Mouse (Mus musculus) testis, adult 2 months (tissue): Measurements from ENCODE around the gene 0610012G03Rik. TPM values are rescaled to one million over a fixed set of nuclear protein-coding genes. Genes with fewer than 3 reads are reported as not detected.

Experiments used
- H3K27ac ChIP-seq: fragments of 200-500 bp; 2 replicates; pipeline ENCODE4 v1.5.1; 2012; ENCODE audit warnings: low read depth, low read length; ENCODE audit not compliant: control insufficient read depth, insufficient read depth
- H3K27me3 ChIP-seq: fragments of 200-500 bp; 2 replicates; pipeline ENCODE4 v1.6.1; 2012; ENCODE audit warnings: mild to moderate bottlenecking, low read length, moderate library complexity; ENCODE audit not compliant: control insufficient read depth, insufficient read depth
- H3K36me3 ChIP-seq: fragments of 200-500 bp; 2 replicates; pipeline ENCODE4 v1.6.1; 2012; ENCODE audit warnings: mild to moderate bottlenecking, low read length; ENCODE audit not compliant: control insufficient read depth, insufficient read depth
- H3K4me1 ChIP-seq: fragments of 200-500 bp; 2 replicates; pipeline ENCODE4 v1.6.1; 2012; ENCODE audit warnings: low read length; ENCODE audit not compliant: control insufficient read depth, insufficient read depth
- H3K4me3 ChIP-seq: fragments of 200-500 bp; 2 replicates; pipeline ENCODE4 v1.5.1; 2012; ENCODE audit warnings: low read depth, mild to moderate bottlenecking, low read length, moderate library complexity, mixed read lengths; ENCODE audit not compliant: control insufficient read depth
- CTCF ChIP-seq: fragments of 200-500 bp; IDR thresholded peaks from 2 replicates; pipeline ENCODE4 v1.5.1; 2012; ENCODE audit warnings: low read depth, mild to moderate bottlenecking, inconsistent platforms, low read length, moderate library complexity; ENCODE audit not compliant: control insufficient read depth, insufficient read depth, insufficient replicate concordance
- POLR2A ChIP-seq: fragments of 200-500 bp; IDR thresholded peaks from 2 replicates; pipeline ENCODE4 v1.6.1; 2012; ENCODE audit warnings: low read depth, mild to moderate bottlenecking, inconsistent platforms, low read length, moderate library complexity; ENCODE audit not compliant: control insufficient read depth
- polyA plus RNA-seq: library from polyadenylated mRNA; depleted of rRNA; stranded (reverse); fragments of >200 nt; gene quantifications from 2 replicates; pipeline ENCODE4 v1.2.3, GENCODE M21; 2012

Gene 0610012G03Rik
- polyA plus RNA-seq, 1 experiment = 43.6 TPM

GRCm38 (mm10) chr16:31917776-31918175 lies 30.5 kb downstream of the 0610012G03Rik start:
- Histone ChIP-seq H3K4me3 (no peak overlapping the region), H3K4me1 (peaks cover 6% of the 10 kb centered on the region), H3K36me3 (no peaks in the 10 kb centered on the region), H3K27me3 (no peaks in the 10 kb centered on the region), H3K27ac (no peak overlapping the region)
- TF ChIP-seq CTCF (no peak), POLR2A (no peak)

- Histone ChIP-seq H3K4me3 (no peak overlapping the region), H3K27ac (no peak overlapping the region), H3K36me3 (no peaks in the 10 kb centered on the region), H3K4me1 (no peaks in the 10 kb centered on the region; the same call in 1 of the 2 replicates), H3K27me3 (no peaks in the 10 kb centered on the region)
- TF ChIP-seq CTCF = no peak
- no peak for TF ChIP-seq POLR2A
Observed at GRCm38 (mm10) chr16:31910281-31910847, 37.9 kb downstream of the 0610012G03Rik start.

GRCm38 (mm10) chr16:31908959-31909358 lies 39.3 kb downstream of the 0610012G03Rik start:
- no peak overlapping the region for H3K27ac ChIP-seq
- no peak overlapping the region; the same call in 1 of the 2 replicates for H3K4me3 ChIP-seq
- no peaks in the 10 kb centered on the region for H3K27me3 ChIP-seq
- no peaks in the 10 kb centered on the region; the same call in 1 of the 2 replicates for H3K4me1 ChIP-seq
- no peak for TF ChIP-seq POLR2A
- no peak for TF ChIP-seq CTCF
- H3K36me3 ChIP-seq = no peaks in the 10 kb centered on the region

- Histone ChIP-seq H3K4me1 (no peaks in the 10 kb centered on the region; the same call in 1 of the 2 replicates), H3K27me3 (no peaks in the 10 kb centered on the region), H3K36me3 (no peaks in the 10 kb centered on the region), H3K4me3 (no peak overlapping the region), H3K27ac (no peak overlapping the region)
- no peak for TF ChIP-seq POLR2A
- no peak for TF ChIP-seq CTCF
Observed at GRCm38 (mm10) chr16:31906896-31907295, 41.4 kb downstream of the 0610012G03Rik start.

GRCm38 (mm10) chr16:31905891-31906825 lies 42.1 kb downstream of the 0610012G03Rik start:
- Histone ChIP-seq H3K4me1 (no peaks in the 10 kb centered on the region; the same call in 1 of the 2 replicates), H3K27ac (no peak overlapping the region), H3K36me3 (no peaks in the 10 kb centered on the region), H3K27me3 (no peaks in the 10 kb centered on the region), H3K4me3 (no peak overlapping the region)
- TF ChIP-seq POLR2A = no peak
- TF ChIP-seq CTCF = no peak

GRCm38 (mm10) chr16:31905331-31905730 lies 43.0 kb downstream of the 0610012G03Rik start:
- no peak overlapping the region for H3K27ac ChIP-seq
- TF ChIP-seq CTCF (peak; percentile 79; the same call in 1 of the 2 replicates), POLR2A (no peak)
- no peak overlapping the region for H3K4me3 ChIP-seq
- no peaks in the 10 kb centered on the region for H3K36me3 ChIP-seq
- H3K4me1 ChIP-seq = no peaks in the 10 kb centered on the region; the same call in 1 of the 2 replicates
- no peaks in the 10 kb centered on the region for H3K27me3 ChIP-seq

- H3K4me1 ChIP-seq = peaks cover 4% of the 10 kb centered on the region
- no peaks in the 10 kb centered on the region for H3K36me3 ChIP-seq
- no peak overlapping the region for H3K27ac ChIP-seq
- no peak overlapping the region for H3K4me3 ChIP-seq
- no peaks in the 10 kb centered on the region for H3K27me3 ChIP-seq
- no peak for TF ChIP-seq CTCF
- TF ChIP-seq POLR2A = no peak
Observed at GRCm38 (mm10) chr16:31903239-31903638, 45.1 kb downstream of the 0610012G03Rik start.
